Mouse (Mus musculus): Measurements from ENCODE around the gene Ocrl.

Ocrl gene

GRCm38 (mm10) chrX:47913543-47913938 lies 1.4 kb downstream of the Ocrl start:
- peaks cover 3% of the 10 kb centered on the region; the same call in 1 of the 2 replicates for H3K36me3 ChIP-seq (ENCODE audit: insufficient read depth, low read length)
- H3K4me3 ChIP-seq (replicated peaks; ENCODE audit: low read length), result no peak overlapping the region
- TF ChIP-seq POU5F1 (IDR thresholded peaks at IDR 0.05; ENCODE audit: borderline replicate concordance, low read length) (no peak), NANOG (IDR thresholded peaks at IDR 0.05; ENCODE audit: borderline replicate concordance, low read length) (no peak), CTCF (conservative IDR thresholded peaks at IDR 0.05; ENCODE audit: low read length) (no peak)
- 0 out of 2 replicates have a peak, but pooled peaks cover 4% of the 10 kb centered on the region for H3K4me1 ChIP-seq (replicated peaks; ENCODE audit: low read depth, low read length)
- no peaks in the 10 kb centered on the region for H3K27me3 ChIP-seq (ENCODE audit: insufficient read depth, low read length)
- H3K9me3 ChIP-seq (ENCODE audit: low read length), result no peaks in the 10 kb centered on the region

- TF ChIP-seq POU5F1 (IDR thresholded peaks at IDR 0.05; ENCODE audit: borderline replicate concordance, low read length), result no peak
- TF ChIP-seq CTCF (conservative IDR thresholded peaks at IDR 0.05; ENCODE audit: low read length), result no peak
- TF ChIP-seq NANOG (IDR thresholded peaks at IDR 0.05; ENCODE audit: borderline replicate concordance, low read length), result no peak
- Histone ChIP-seq H3K27me3 (ENCODE audit: insufficient read depth, low read length) (no peaks in the 10 kb centered on the region), H3K4me3 (replicated peaks; ENCODE audit: low read length) (no peak overlapping the region), H3K9me3 (ENCODE audit: low read length) (no peaks in the 10 kb centered on the region), H3K36me3 (ENCODE audit: insufficient read depth, low read length) (peaks cover 3% of the 10 kb centered on the region; the same call in 1 of the 2 replicates), H3K4me1 (replicated peaks; ENCODE audit: low read depth, low read length) (0 out of 2 replicates have a peak, but pooled peaks cover 4% of the 10 kb centered on the region)
Measured at GRCm38 (mm10) chrX:47916831-47917230, 4.6 kb downstream of the Ocrl start.

GRCm38 (mm10) chrX:47920541-47920940 lies 8.4 kb downstream of the Ocrl start:
- no peaks in the 10 kb centered on the region for H3K4me1 ChIP-seq (replicated peaks; ENCODE audit: low read depth, low read length)
- no peak overlapping the region for H3K4me3 ChIP-seq (replicated peaks; ENCODE audit: low read length)
- no peaks in the 10 kb centered on the region for H3K9me3 ChIP-seq (ENCODE audit: low read length)
- H3K27me3 ChIP-seq (ENCODE audit: insufficient read depth, low read length), result no peaks in the 10 kb centered on the region
- TF ChIP-seq POU5F1 (IDR thresholded peaks at IDR 0.05; ENCODE audit: borderline replicate concordance, low read length), result no peak
- no peak for TF ChIP-seq NANOG (IDR thresholded peaks at IDR 0.05; ENCODE audit: borderline replicate concordance, low read length)
- TF ChIP-seq CTCF (conservative IDR thresholded peaks at IDR 0.05; ENCODE audit: low read length), result no peak
- peaks cover 3% of the 10 kb centered on the region; the same call in 1 of the 2 replicates for H3K36me3 ChIP-seq (ENCODE audit: insufficient read depth, low read length)

GRCm38 (mm10) chrX:47927981-47928380 lies 15.8 kb downstream of the Ocrl start:
- Histone ChIP-seq H3K27me3 (ENCODE audit: insufficient read depth, low read length) (no peaks in the 10 kb centered on the region), H3K36me3 (ENCODE audit: insufficient read depth, low read length) (0 out of 2 replicates have a peak, but pooled peaks cover 6% of the 10 kb centered on the region), H3K4me1 (replicated peaks; ENCODE audit: low read depth, low read length) (no peaks in the 10 kb centered on the region), H3K9me3 (ENCODE audit: low read length) (no peaks in the 10 kb centered on the region), H3K4me3 (replicated peaks; ENCODE audit: low read length) (no peak overlapping the region)
- TF ChIP-seq POU5F1 (IDR thresholded peaks at IDR 0.05; ENCODE audit: borderline replicate concordance, low read length) (no peak), NANOG (IDR thresholded peaks at IDR 0.05; ENCODE audit: borderline replicate concordance, low read length) (no peak), CTCF (conservative IDR thresholded peaks at IDR 0.05; ENCODE audit: low read length) (no peak)

GRCm38 (mm10) chrX:47930449-47930848 lies 18.3 kb downstream of the Ocrl start:
- Histone ChIP-seq H3K4me1 (replicated peaks; ENCODE audit: low read depth, low read length) (no peaks in the 10 kb centered on the region), H3K36me3 (ENCODE audit: insufficient read depth, low read length) (0 out of 2 replicates have a peak, but pooled peaks cover 6% of the 10 kb centered on the region), H3K4me3 (replicated peaks; ENCODE audit: low read length) (no peak overlapping the region), H3K27me3 (ENCODE audit: insufficient read depth, low read length) (no peaks in the 10 kb centered on the region), H3K9me3 (ENCODE audit: low read length) (no peaks in the 10 kb centered on the region)
- TF ChIP-seq POU5F1 (IDR thresholded peaks at IDR 0.05; ENCODE audit: borderline replicate concordance, low read length) (no peak), NANOG (IDR thresholded peaks at IDR 0.05; ENCODE audit: borderline replicate concordance, low read length) (no peak), CTCF (conservative IDR thresholded peaks at IDR 0.05; ENCODE audit: low read length) (no peak)

- H3K4me3 ChIP-seq (replicated peaks; ENCODE audit: low read length), result no peak overlapping the region
- H3K4me1 ChIP-seq (replicated peaks; ENCODE audit: low read depth, low read length), result peaks cover 12% of the 10 kb centered on the region
- no peaks in the 10 kb centered on the region for H3K9me3 ChIP-seq (ENCODE audit: low read length)
- H3K36me3 ChIP-seq (ENCODE audit: insufficient read depth, low read length), result 0 out of 2 replicates have a peak, but pooled peaks cover 6% of the 10 kb centered on the region
- TF ChIP-seq NANOG (IDR thresholded peaks at IDR 0.05; ENCODE audit: borderline replicate concordance, low read length) (no peak), POU5F1 (IDR thresholded peaks at IDR 0.05; ENCODE audit: borderline replicate concordance, low read length) (no peak), CTCF (conservative IDR thresholded peaks at IDR 0.05; ENCODE audit: low read length) (no peak)
- no peaks in the 10 kb centered on the region for H3K27me3 ChIP-seq (ENCODE audit: insufficient read depth, low read length)
Measured at GRCm38 (mm10) chrX:47934352-47934751, 22.2 kb downstream of the Ocrl start.

GRCm38 (mm10) chrX:47936885-47937284 lies 24.7 kb downstream of the Ocrl start:
- Histone ChIP-seq H3K27me3 (ENCODE audit: insufficient read depth, low read length) (no peaks in the 10 kb centered on the region), H3K4me1 (replicated peaks; ENCODE audit: low read depth, low read length) (peaks cover 12% of the 10 kb centered on the region), H3K4me3 (replicated peaks; ENCODE audit: low read length) (no peak overlapping the region), H3K36me3 (ENCODE audit: insufficient read depth, low read length) (0 out of 2 replicates have a peak, but pooled peaks cover 2% of the 10 kb centered on the region), H3K9me3 (ENCODE audit: low read length) (no peaks in the 10 kb centered on the region)
- TF ChIP-seq CTCF (conservative IDR thresholded peaks at IDR 0.05; ENCODE audit: low read length), result no peak
- TF ChIP-seq NANOG (IDR thresholded peaks at IDR 0.05; ENCODE audit: borderline replicate concordance, low read length), result no peak
- TF ChIP-seq POU5F1 (IDR thresholded peaks at IDR 0.05; ENCODE audit: borderline replicate concordance, low read length), result no peak

- Histone ChIP-seq H3K36me3 (ENCODE audit: insufficient read depth, low read length) (no peaks in the 10 kb centered on the region), H3K4me1 (replicated peaks; ENCODE audit: low read depth, low read length) (peaks cover 12% of the 10 kb centered on the region), H3K9me3 (ENCODE audit: low read length) (no peaks in the 10 kb centered on the region), H3K4me3 (replicated peaks; ENCODE audit: low read length) (no peak overlapping the region), H3K27me3 (ENCODE audit: insufficient read depth, low read length) (no peaks in the 10 kb centered on the region)
- TF ChIP-seq POU5F1 (IDR thresholded peaks at IDR 0.05; ENCODE audit: borderline replicate concordance, low read length) (no peak), CTCF (conservative IDR thresholded peaks at IDR 0.05; ENCODE audit: low read length) (no peak), NANOG (IDR thresholded peaks at IDR 0.05; ENCODE audit: borderline replicate concordance, low read length) (no peak)
Measured at GRCm38 (mm10) chrX:47937740-47938139, 25.6 kb downstream of the Ocrl start.

- H3K27me3 ChIP-seq (ENCODE audit: insufficient read depth, low read length), result no peaks in the 10 kb centered on the region
- H3K4me1 ChIP-seq (replicated peaks; ENCODE audit: low read depth, low read length), result peaks cover 16% of the 10 kb centered on the region
- peaks cover 11% of the 10 kb centered on the region for H3K36me3 ChIP-seq (ENCODE audit: insufficient read depth, low read length)
- H3K9me3 ChIP-seq (ENCODE audit: low read length), result no peaks in the 10 kb centered on the region
- no peak overlapping the region for H3K4me3 ChIP-seq (replicated peaks; ENCODE audit: low read length)
- TF ChIP-seq NANOG (IDR thresholded peaks at IDR 0.05; ENCODE audit: borderline replicate concordance, low read length) (no peak), POU5F1 (IDR thresholded peaks at IDR 0.05; ENCODE audit: borderline replicate concordance, low read length) (no peak), CTCF (conservative IDR thresholded peaks at IDR 0.05; ENCODE audit: low read length) (no peak)
Measured at GRCm38 (mm10) chrX:47949729-47950128, 37.5 kb downstream of the Ocrl start.
